Mouse (Mus musculus) liver, embryonic 14.5 days (tissue): ENCODE measurements around the gene Ipo7. TPM values are rescaled to one million over a fixed set of nuclear protein-coding genes. Genes with fewer than 3 reads are reported as not detected.

Experiments used
- ATAC-seq: fragments of 200-750 bp; cut with Nextera tagmentation; 2 replicates; pipeline ENCODE4 v1.8.0; 2017; ENCODE audit warnings: moderate number of reproducible peaks, mild to moderate bottlenecking, moderate library complexity; ENCODE audit not compliant: insufficient read depth
- DNase-seq, 3 experiments: peaks; one replicate each; pipeline ENCODE4 v3.0.0-alpha.2; 2012 to 2013; ENCODE audit warnings: low read depth in 3 of 3, low spot score in 3 of 3
- H3K27ac ChIP-seq: fragments of 300-500 bp; sonication (generic); 2 replicates; pipeline ENCODE4 v1.5.1; 2014; ENCODE audit warnings: moderate library complexity, mild to moderate bottlenecking, control low read depth, inconsistent platforms
- H3K27me3 ChIP-seq: fragments of 300-500 bp; sonication (generic); 2 replicates; pipeline ENCODE4 v1.6.1; 2014; ENCODE audit warnings: mild to moderate bottlenecking, low read length, moderate library complexity; ENCODE audit not compliant: control insufficient read depth, insufficient read depth
- H3K36me3 ChIP-seq: fragments of 300-500 bp; sonication (generic); replicated peaks from 2 replicates; pipeline ENCODE4 v1.6.1; 2014; ENCODE audit warnings: low read depth; ENCODE audit not compliant: control insufficient read depth, insufficient read depth
- H3K4me1 ChIP-seq, 2 experiments: fragments of 200-500 bp in 1 of 2; fragments of 300-500 bp in 1 of 2; sonication (generic) in 1 of 2; replicated peaks; 2 replicates each; pipeline ENCODE4 v1.6.1; 2012 to 2014; ENCODE audit warnings: antibody characterized with exemption in 1 of 2, inconsistent platforms in 1 of 2, low read length in 1 of 2; ENCODE audit not compliant: control insufficient read depth in 2 of 2, insufficient read depth in 2 of 2
- H3K4me2 ChIP-seq: fragments of 300-500 bp; sonication (generic); 2 replicates; pipeline ENCODE4 v1.6.1; 2014; ENCODE audit warnings: low read depth, mild to moderate bottlenecking, control low read depth, moderate library complexity
- H3K4me3 ChIP-seq, 2 experiments: fragments of 200-500 bp in 1 of 2; fragments of 300-500 bp in 1 of 2; sonication (generic) in 1 of 2; 2 replicates each; pipeline ENCODE4 v1.5.1; 2012 to 2014; ENCODE audit warnings: low read depth in 2 of 2, low read length in 2 of 2, mild to moderate bottlenecking in 2 of 2, control low read depth in 1 of 2, inconsistent platforms in 1 of 2, moderate library complexity in 1 of 2; ENCODE audit not compliant: insufficient read depth in 1 of 2
- H3K9ac ChIP-seq: fragments of 300-500 bp; sonication (generic); replicated peaks from 2 replicates; pipeline ENCODE4 v1.6.1; 2014; ENCODE audit warnings: mild to moderate bottlenecking, control low read depth, moderate library complexity
- H3K9me3 ChIP-seq: fragments of 300-500 bp; sonication (generic); 2 replicates; pipeline ENCODE4 v1.6.1; 2016; ENCODE audit warnings: low read length, mixed read lengths; ENCODE audit not compliant: control insufficient read depth
- CTCF ChIP-seq: IDR thresholded peaks from 2 replicates; pipeline ENCODE4 v1.5.1; 2016; ENCODE audit warnings: antibody characterized with exemption, low read depth, control low read depth
- EP300 ChIP-seq: IDR thresholded peaks from 2 replicates; pipeline ENCODE4 v1.6.1; 2016; ENCODE audit warnings: antibody characterized with exemption, low read depth
- WGBS: fragments of 180-500 bp; shearing (Covaris S2); extraction: QIAGEN DNeasy Blood & Tissue Kit; methylation state at CpG from one replicate; pipeline ENCODE4 v1.1.7; 2014; ENCODE audit not compliant: insufficient replicate concordance; 5-methylcytosine and 5-hydroxymethylcytosine counted together
- polyA plus RNA-seq, 2 experiments: library from polyadenylated mRNA; depleted of rRNA in 1 of 2; stranded (reverse) in 1 of 2; unstranded in 1 of 2; fragments of >200 nt; fragmentation: Nextera tagmentation in 1 of 2; extraction: Ambion mirVana in 1 of 2; gene quantifications; 2 replicates each; pipeline versions ENCODE4 v1.2.1 to v1.2.3; 2012 to 2014

The Ipo7 gene
- polyA plus RNA-seq, 2 experiments, result 9.1 to 22.2 TPM

GRCm38 (mm10) chr7:109998388-109998787, 19.7 kb upstream of the Ipo7 start:
- H3K4me3 ChIP-seq, result no peak overlapping the region
- ATAC-seq (no peak), DNase-seq (no peak)
- no peak overlapping the region for H3K9ac ChIP-seq
- H3K4me1 ChIP-seq, result peaks cover 0 to 2% of the 10 kb centered on the region in 2 experiments; a peak in 1 of 4 replicates
- H3K4me2 ChIP-seq, result no peak overlapping the region
- H3K27ac ChIP-seq, result no peak overlapping the region
- H3K9me3 ChIP-seq, result no peaks in the 10 kb centered on the region
- no peaks in the 10 kb centered on the region for H3K36me3 ChIP-seq
- TF ChIP-seq CTCF, result no peak
- no peak for TF ChIP-seq EP300
- peaks cover 6% of the 10 kb centered on the region for H3K27me3 ChIP-seq
- 70% methylated on average over 4 of the region's 4 CpGs for WGBS

GRCm38 (mm10) chr7:110002092-110002491, 16.0 kb upstream of the Ipo7 start:
- Histone ChIP-seq H3K9ac (no peak overlapping the region), H3K4me3 (no peak overlapping the region), H3K27ac (no peak overlapping the region), H3K9me3 (no peaks in the 10 kb centered on the region), H3K36me3 (no peaks in the 10 kb centered on the region), H3K4me1 (peaks cover 0 to 2% of the 10 kb centered on the region in 2 experiments; a peak in 1 of 4 replicates), H3K27me3 (peaks cover 8% of the 10 kb centered on the region), H3K4me2 (no peak overlapping the region)
- TF ChIP-seq EP300 (no peak), CTCF (no peak)
- ATAC-seq (no peak), DNase-seq (no peak)

- Histone ChIP-seq H3K36me3 (no peaks in the 10 kb centered on the region), H3K4me3 (no peak overlapping the region), H3K4me1 (peaks cover 0 to 2% of the 10 kb centered on the region in 2 experiments; a peak in 1 of 4 replicates), H3K27me3 (peaks cover 8% of the 10 kb centered on the region), H3K27ac (no peak overlapping the region), H3K9ac (no peak overlapping the region), H3K9me3 (no peaks in the 10 kb centered on the region), H3K4me2 (peak overlapping the region; percentile 2; the same call in 1 of the 2 replicates)
- DNase-seq, result no peak
- ATAC-seq, result peak; percentile 37; the same call in 1 of the 2 replicates
- WGBS, result 14% methylated on average over 20 of the region's 20 CpGs
- TF ChIP-seq CTCF (no peak), EP300 (no peak)
These were observed 15.1 kb upstream of the Ipo7 start for GRCm38 (mm10) chr7:110002968-110003367.

GRCm38 (mm10) chr7:110005976-110006375, 12.1 kb upstream of the Ipo7 start:
- no peak overlapping the region for H3K4me3 ChIP-seq
- TF ChIP-seq EP300 (no peak), CTCF (no peak)
- no peak for DNase-seq

GRCm38 (mm10) chr7:110006471-110007195, 11.4 kb upstream of the Ipo7 start:
- WGBS, result 38% methylated on average over 5 of the region's 5 CpGs
- Histone ChIP-seq H3K4me3 (no peak overlapping the region), H3K27ac (no peak overlapping the region), H3K4me2 (no peak overlapping the region), H3K9me3 (no peaks in the 10 kb centered on the region), H3K27me3 (peaks cover 8% of the 10 kb centered on the region), H3K36me3 (no peaks in the 10 kb centered on the region), H3K4me1 (peaks cover 4 to 5% of the 10 kb centered on the region in 2 experiments; a peak in 3 of 4 replicates), H3K9ac (no peak overlapping the region)
- ATAC-seq (no peak), DNase-seq (no peak)
- TF ChIP-seq EP300, result no peak
- no peak for TF ChIP-seq CTCF

More at GRCm38 (mm10) chr7:110005976-110006375, 12.1 kb upstream of the Ipo7 start:
- Histone ChIP-seq H3K36me3 (no peaks in the 10 kb centered on the region), H3K27me3 (peaks cover 8% of the 10 kb centered on the region), H3K9me3 (no peaks in the 10 kb centered on the region), H3K27ac (no peak overlapping the region), H3K4me1 (peaks cover 4 to 5% of the 10 kb centered on the region in 2 experiments; a peak in 3 of 4 replicates), H3K9ac (no peak overlapping the region), H3K4me2 (no peak overlapping the region)
- no peak for ATAC-seq
